Mouse (Mus musculus): Measurements from ENCODE around the gene Asap2. TPM values are rescaled to one million over a fixed set of nuclear protein-coding genes. Genes with fewer than 3 reads are reported as not detected.

Asap2 gene
- polyA plus RNA-seq, 1 experiment from 2014 or later: 8.2 TPM

DNA sequence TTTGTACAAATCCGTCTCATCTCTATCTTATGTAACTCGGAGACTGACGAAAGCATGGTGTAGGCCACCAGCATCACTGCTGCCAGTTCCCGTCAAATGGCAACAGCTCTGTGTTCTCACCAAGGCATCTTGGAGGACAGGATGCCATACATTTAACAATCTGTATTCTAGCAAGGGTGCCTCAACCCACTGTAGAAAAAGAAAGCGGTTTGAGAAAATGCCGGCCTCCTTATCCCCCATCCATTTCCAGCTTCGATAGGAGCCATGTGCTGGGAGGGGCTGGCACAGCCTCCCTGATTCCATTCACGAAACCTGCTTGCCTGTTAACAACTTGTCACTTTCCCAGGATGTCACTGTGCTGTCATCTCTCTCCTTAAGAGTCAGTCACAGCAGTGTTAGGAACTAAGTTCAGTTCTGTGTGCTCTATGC, 163.0 kb downstream of the Asap2 start:
- H3K36me3 ChIP-seq (ENCODE audit: control insufficient read depth, insufficient read depth, low read length): no peaks in the 10 kb centered on the region
- no peak overlapping the region for H3K4me3 ChIP-seq (ENCODE audit: low read depth, low read length)
- no peak for DNase-seq (ENCODE audit: low spot score)
- no peak for ATAC-seq (ENCODE audit: low read depth)
- H3K27me3 ChIP-seq (replicated peaks; ENCODE audit: control insufficient read depth, insufficient read depth, low read length): no peaks in the 10 kb centered on the region
- no peak overlapping the region for H3K4me2 ChIP-seq (ENCODE audit: low read depth, low read length)
- H3K9me3 ChIP-seq (ENCODE audit: control insufficient read depth, low read length): no peaks in the 10 kb centered on the region
- H3K9ac ChIP-seq (ENCODE audit: low read depth, low read length): no peak overlapping the region
- no peak overlapping the region for H3K27ac ChIP-seq (replicated peaks; ENCODE audit: low read depth, low read length)
- 0 out of 2 replicates have a peak, but pooled peaks cover 4% of the 10 kb centered on the region for H3K4me1 ChIP-seq (ENCODE audit: control insufficient read depth, insufficient read depth, low read length)
- WGBS: 61% methylated on average over 8 of the region's 8 CpGs

- 49% methylated on average over 4 of the region's 4 CpGs for WGBS
These were observed 164.8 kb downstream of the Asap2 start for GRCm38 (mm10) chr12:21155062-21155461.

DNA sequence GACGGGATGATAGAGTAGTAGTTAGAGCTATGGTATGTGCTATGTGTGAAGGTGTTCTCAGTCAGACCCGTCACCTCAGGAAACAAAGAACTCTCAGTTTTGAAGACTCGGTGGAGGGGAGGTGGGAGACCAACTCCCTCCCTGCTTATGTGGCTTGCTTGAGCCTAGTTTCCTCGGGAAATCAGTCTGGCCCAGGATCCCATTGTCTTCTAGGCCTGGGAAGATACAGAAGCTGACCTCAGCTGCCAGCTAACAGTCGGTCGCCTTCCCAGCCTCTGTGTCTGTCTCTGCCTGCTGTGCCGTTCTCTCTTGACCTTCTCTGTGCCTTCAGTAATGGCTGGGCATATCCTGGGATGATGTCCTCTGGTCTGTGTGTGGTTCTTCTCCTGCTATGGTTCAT, 169.0 kb downstream of the Asap2 start:
- 65% methylated on average over 7 of the region's 7 CpGs for WGBS
- H3K27ac ChIP-seq (replicated peaks; ENCODE audit: low read depth, low read length): no peak overlapping the region
- DNase-seq (ENCODE audit: low spot score): no peak

More at GRCm38 (mm10) chr12:21155062-21155461, 164.8 kb downstream of the Asap2 start:
- H3K9ac ChIP-seq (ENCODE audit: low read depth, low read length): no peak overlapping the region
- H3K27me3 ChIP-seq (replicated peaks; ENCODE audit: control insufficient read depth, insufficient read depth, low read length): no peaks in the 10 kb centered on the region
- peaks cover 7% of the 10 kb centered on the region for H3K4me1 ChIP-seq (ENCODE audit: control insufficient read depth, insufficient read depth, low read length)
- ATAC-seq (ENCODE audit: low read depth) (no peak), DNase-seq (ENCODE audit: low spot score) (no peak)
- no peaks in the 10 kb centered on the region for H3K36me3 ChIP-seq (ENCODE audit: control insufficient read depth, insufficient read depth, low read length)
- H3K4me3 ChIP-seq (ENCODE audit: low read depth, low read length): no peak overlapping the region
- H3K27ac ChIP-seq (replicated peaks; ENCODE audit: low read depth, low read length): no peak overlapping the region
- no peak overlapping the region for H3K4me2 ChIP-seq (ENCODE audit: low read depth, low read length)
- H3K9me3 ChIP-seq (ENCODE audit: control insufficient read depth, low read length): no peaks in the 10 kb centered on the region

GRCm38 (mm10) chr12:21160327-21160828, 170.1 kb downstream of the Asap2 start:
- H3K36me3 ChIP-seq (ENCODE audit: control insufficient read depth, insufficient read depth, low read length): no peaks in the 10 kb centered on the region
- H3K4me2 ChIP-seq (ENCODE audit: low read depth, low read length): 0 out of 2 replicates have a peak overlapping the region, but pooled peaks have one; percentile 10
- ATAC-seq (ENCODE audit: low read depth): peak; percentile 73
- no peak overlapping the region for H3K4me3 ChIP-seq (ENCODE audit: low read depth, low read length)
- peak; percentile 81 for DNase-seq (ENCODE audit: low spot score)
- no peaks in the 10 kb centered on the region for H3K9me3 ChIP-seq (ENCODE audit: control insufficient read depth, low read length)
- WGBS: 54% methylated on average over 8 of the region's 8 CpGs
- no peak overlapping the region for H3K9ac ChIP-seq (ENCODE audit: low read depth, low read length)
- H3K4me1 ChIP-seq (ENCODE audit: control insufficient read depth, insufficient read depth, low read length): peaks cover 10% of the 10 kb centered on the region
- no peaks in the 10 kb centered on the region for H3K27me3 ChIP-seq (replicated peaks; ENCODE audit: control insufficient read depth, insufficient read depth, low read length)
- H3K27ac ChIP-seq (replicated peaks; ENCODE audit: low read depth, low read length): no peak overlapping the region

More for the DNA sequence above, 169.0 kb downstream of the Asap2 start:
- no peaks in the 10 kb centered on the region for H3K36me3 ChIP-seq (ENCODE audit: control insufficient read depth, insufficient read depth, low read length)
- no peaks in the 10 kb centered on the region for H3K27me3 ChIP-seq (replicated peaks; ENCODE audit: control insufficient read depth, insufficient read depth, low read length)
- H3K4me3 ChIP-seq (ENCODE audit: low read depth, low read length): no peak overlapping the region
- no peak overlapping the region for H3K9ac ChIP-seq (ENCODE audit: low read depth, low read length)
- H3K9me3 ChIP-seq (ENCODE audit: control insufficient read depth, low read length): no peaks in the 10 kb centered on the region
- no peak for ATAC-seq (ENCODE audit: low read depth)
- peaks cover 10% of the 10 kb centered on the region for H3K4me1 ChIP-seq (ENCODE audit: control insufficient read depth, insufficient read depth, low read length)
- H3K4me2 ChIP-seq (ENCODE audit: low read depth, low read length): no peak overlapping the region

GRCm38 (mm10) chr12:21161841-21162240, 171.6 kb downstream of the Asap2 start:
- H3K27ac ChIP-seq (replicated peaks; ENCODE audit: low read depth, low read length): no peak overlapping the region

GRCm38 (mm10) chr12:21163706-21164105, 173.4 kb downstream of the Asap2 start:
- no peaks in the 10 kb centered on the region for H3K9me3 ChIP-seq (ENCODE audit: control insufficient read depth, low read length)
- H3K4me1 ChIP-seq (ENCODE audit: control insufficient read depth, insufficient read depth, low read length): peaks cover 13% of the 10 kb centered on the region
- no peaks in the 10 kb centered on the region for H3K36me3 ChIP-seq (ENCODE audit: control insufficient read depth, insufficient read depth, low read length)
- WGBS: 76% methylated on average over 3 of the region's 3 CpGs
- H3K4me3 ChIP-seq (ENCODE audit: low read depth, low read length): no peak overlapping the region
- no peak for ATAC-seq (ENCODE audit: low read depth)
- no peak overlapping the region for H3K9ac ChIP-seq (ENCODE audit: low read depth, low read length)
- no peak overlapping the region for H3K4me2 ChIP-seq (ENCODE audit: low read depth, low read length)
- no peaks in the 10 kb centered on the region for H3K27me3 ChIP-seq (replicated peaks; ENCODE audit: control insufficient read depth, insufficient read depth, low read length)
- no peak for DNase-seq (ENCODE audit: low spot score)
- no peak overlapping the region for H3K27ac ChIP-seq (replicated peaks; ENCODE audit: low read depth, low read length)

More at GRCm38 (mm10) chr12:21161841-21162240, 171.6 kb downstream of the Asap2 start:
- Histone ChIP-seq H3K9ac (ENCODE audit: low read depth, low read length) (no peak overlapping the region), H3K36me3 (ENCODE audit: control insufficient read depth, insufficient read depth, low read length) (no peaks in the 10 kb centered on the region), H3K4me2 (ENCODE audit: low read depth, low read length) (no peak overlapping the region), H3K9me3 (ENCODE audit: control insufficient read depth, low read length) (no peaks in the 10 kb centered on the region), H3K27me3 (replicated peaks; ENCODE audit: control insufficient read depth, insufficient read depth, low read length) (no peaks in the 10 kb centered on the region), H3K4me3 (ENCODE audit: low read depth, low read length) (no peak overlapping the region), H3K4me1 (ENCODE audit: control insufficient read depth, insufficient read depth, low read length) (peaks cover 12% of the 10 kb centered on the region)
- no peak for ATAC-seq (ENCODE audit: low read depth)
- DNase-seq (ENCODE audit: low spot score): no peak
- WGBS: 84% methylated on average over 4 of the region's 4 CpGs

GRCm38 (mm10) chr12:21164251-21164650, 174.0 kb downstream of the Asap2 start:
- no peak for ATAC-seq (ENCODE audit: low read depth)
- peak; percentile 24 for DNase-seq (ENCODE audit: low spot score)
- 39% methylated on average over 8 of the region's 8 CpGs for WGBS

DNA sequence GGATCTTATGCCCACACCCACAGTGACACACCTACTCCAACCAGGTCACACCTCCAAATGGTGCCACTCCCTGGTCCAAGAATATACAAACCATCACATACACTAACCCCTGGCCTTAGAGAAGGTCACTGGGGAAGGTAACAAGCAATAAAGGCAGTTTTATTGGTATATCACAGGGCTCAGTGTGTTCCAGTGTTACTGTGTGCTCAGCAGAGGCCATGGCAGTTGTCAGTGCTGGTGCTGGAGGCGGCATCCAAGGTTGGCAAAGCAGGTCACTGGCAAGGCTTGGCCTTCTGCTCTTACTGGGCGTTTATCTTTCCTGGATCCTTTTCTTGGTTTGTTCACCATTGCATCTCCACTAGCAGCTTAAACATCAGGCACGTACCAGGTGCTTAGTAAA, 174.9 kb downstream of the Asap2 start:
- Histone ChIP-seq H3K9ac (ENCODE audit: low read depth, low read length) (no peak overlapping the region), H3K4me3 (ENCODE audit: low read depth, low read length) (no peak overlapping the region), H3K9me3 (ENCODE audit: control insufficient read depth, low read length) (no peaks in the 10 kb centered on the region), H3K4me2 (ENCODE audit: low read depth, low read length) (no peak overlapping the region), H3K27ac (replicated peaks; ENCODE audit: low read depth, low read length) (no peak overlapping the region), H3K36me3 (ENCODE audit: control insufficient read depth, insufficient read depth, low read length) (peaks cover 8% of the 10 kb centered on the region), H3K4me1 (ENCODE audit: control insufficient read depth, insufficient read depth, low read length) (peaks cover 9% of the 10 kb centered on the region), H3K27me3 (replicated peaks; ENCODE audit: control insufficient read depth, insufficient read depth, low read length) (no peaks in the 10 kb centered on the region)
- ATAC-seq (ENCODE audit: low read depth): no peak
- DNase-seq (ENCODE audit: low spot score): no peak
- 91% methylated on average over 3 of the region's 3 CpGs for WGBS

More at GRCm38 (mm10) chr12:21164251-21164650, 174.0 kb downstream of the Asap2 start:
- H3K4me2 ChIP-seq (ENCODE audit: low read depth, low read length): no peak overlapping the region
- no peak overlapping the region for H3K9ac ChIP-seq (ENCODE audit: low read depth, low read length)
- H3K36me3 ChIP-seq (ENCODE audit: control insufficient read depth, insufficient read depth, low read length): no peaks in the 10 kb centered on the region
- no peaks in the 10 kb centered on the region for H3K27me3 ChIP-seq (replicated peaks; ENCODE audit: control insufficient read depth, insufficient read depth, low read length)
- H3K4me1 ChIP-seq (ENCODE audit: control insufficient read depth, insufficient read depth, low read length): peaks cover 13% of the 10 kb centered on the region
- no peak overlapping the region for H3K4me3 ChIP-seq (ENCODE audit: low read depth, low read length)
- H3K9me3 ChIP-seq (ENCODE audit: control insufficient read depth, low read length): no peaks in the 10 kb centered on the region
- no peak overlapping the region for H3K27ac ChIP-seq (replicated peaks; ENCODE audit: low read depth, low read length)

DNA sequence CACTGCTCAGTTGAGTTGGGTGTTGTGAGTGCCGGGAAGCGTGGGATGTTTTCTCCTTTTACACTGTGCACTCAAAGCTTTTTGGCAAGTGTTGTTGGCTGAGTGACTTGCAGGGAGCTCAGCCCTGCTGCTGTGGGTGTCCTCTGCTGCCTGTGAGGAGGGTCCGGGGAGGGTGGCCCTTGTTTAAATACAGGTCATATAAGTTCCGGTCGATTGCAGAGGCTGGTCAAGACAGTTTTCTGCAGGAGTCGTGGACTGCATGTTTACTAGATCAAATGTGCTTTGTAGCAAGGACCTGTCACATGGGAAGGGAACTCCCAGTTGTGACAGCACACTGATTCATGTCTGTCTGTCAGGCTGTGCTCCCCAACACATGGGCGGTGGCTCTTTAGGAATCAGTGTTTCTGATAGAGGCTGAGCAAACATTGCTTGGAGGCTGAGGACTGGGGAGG, 175.7 kb downstream of the Asap2 start:
- Histone ChIP-seq H3K4me1 (ENCODE audit: control insufficient read depth, insufficient read depth, low read length) (peaks cover 3% of the 10 kb centered on the region; the same call in 1 of the 2 replicates), H3K27me3 (replicated peaks; ENCODE audit: control insufficient read depth, insufficient read depth, low read length) (no peaks in the 10 kb centered on the region), H3K9me3 (ENCODE audit: control insufficient read depth, low read length) (no peaks in the 10 kb centered on the region), H3K4me2 (ENCODE audit: low read depth, low read length) (no peak overlapping the region), H3K36me3 (ENCODE audit: control insufficient read depth, insufficient read depth, low read length) (peaks cover 8% of the 10 kb centered on the region), H3K4me3 (ENCODE audit: low read depth, low read length) (no peak overlapping the region), H3K27ac (replicated peaks; ENCODE audit: low read depth, low read length) (no peak overlapping the region), H3K9ac (ENCODE audit: low read depth, low read length) (no peak overlapping the region)
- ATAC-seq (ENCODE audit: low read depth) (no peak), DNase-seq (ENCODE audit: low spot score) (no peak)
- WGBS: 67% methylated on average over 7 of the region's 7 CpGs
